13 mouse cellular contexts compared by ENCODE assay signal in the genomic region with DNA sequence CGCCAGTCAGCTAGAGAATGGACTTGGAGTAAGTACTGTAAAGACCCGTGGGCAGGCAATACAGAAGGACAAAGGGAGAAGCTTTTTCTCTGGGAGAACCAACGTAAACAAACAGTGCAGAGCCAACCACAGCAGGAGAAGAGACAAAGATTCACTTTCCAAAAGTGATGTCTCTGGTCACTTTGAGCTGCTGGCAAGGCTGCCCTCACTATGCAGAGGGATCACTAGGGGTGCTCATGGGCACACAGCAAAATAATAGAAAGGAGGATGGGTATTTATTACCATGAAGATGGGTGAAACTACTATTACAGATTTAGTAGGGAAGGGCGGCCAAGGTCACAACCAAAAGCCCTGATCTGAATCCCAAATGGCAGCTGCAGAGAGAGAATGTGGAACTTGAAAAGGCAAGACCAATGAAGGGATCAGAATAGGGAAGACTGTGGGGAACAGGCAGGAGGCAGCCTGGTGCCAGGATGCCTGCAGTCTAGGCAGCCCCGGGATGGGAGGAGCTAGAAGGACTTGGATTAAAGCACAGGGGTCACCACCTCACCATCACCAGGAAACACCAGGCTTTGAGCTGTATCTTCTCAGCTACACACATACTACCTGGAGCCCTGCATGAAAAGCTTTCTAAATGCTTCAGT.
"Had no signal": no experiment of that assay in that cellular context is flagged by ENCODE, and none has a peak within 500 bp of the region (broad histone marks: within the 10 kb centered on the region; RNA-seq: fewer than 3 reads in every experiment).

No protein-coding gene starts in this region.

- H3K9me3 ChIP-seq: limb, embryonic 13.5 days had no signal

- H3K9ac ChIP-seq: limb, embryonic 13.5 days; liver, embryonic 14.5 days had no signal

- H3K4me2 ChIP-seq: limb, embryonic 13.5 days had no signal

- H3K27ac ChIP-seq: layer of hippocampus, adult 2 months; limb, embryonic 13.5 days; liver, embryonic 14.5 days had no signal

- DNase-seq: kidney, adult 8-10 months; kidney, postnatal 4 days; left cerebral cortex, postnatal 4 days; lung, adult 18-20 months; retina, postnatal 1 day; right cerebral cortex, postnatal 4 days; spleen, adult 18-20 months; thymus, adult 18-20 months; thymus, postnatal 14 days had no signal

- H3K36me3 ChIP-seq: limb, embryonic 13.5 days had no signal

- H3K4me3 ChIP-seq: layer of hippocampus, adult 2 months; limb, embryonic 13.5 days; myocyte had no signal

- H3K27me3 ChIP-seq: limb, embryonic 13.5 days had no signal
